Comparison of ENCODE assay signal across 10 mouse cellular contexts in the genomic region with DNA sequence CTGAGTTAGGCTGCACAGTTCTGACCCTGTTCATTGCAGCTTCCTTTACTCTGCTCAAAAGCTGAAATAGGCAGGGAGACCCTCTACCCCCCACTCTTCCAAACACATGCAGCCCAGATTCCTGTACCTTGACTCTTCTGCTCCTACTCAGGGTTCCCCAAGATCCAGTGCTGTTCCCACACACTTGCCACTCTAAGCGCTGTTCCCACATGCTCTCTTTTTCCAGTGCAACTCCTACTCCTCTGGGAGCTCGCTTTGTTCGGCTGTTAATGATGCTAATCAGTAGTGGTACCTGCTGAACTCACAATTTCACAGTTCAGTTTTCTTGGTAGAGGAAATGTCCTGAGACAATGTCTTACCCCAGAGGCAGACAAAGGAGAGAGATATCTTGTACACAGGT.
"Had no signal": no experiment of that assay in that cellular context is flagged by ENCODE, and none has a peak within 500 bp of the region (broad histone marks: within the 10 kb centered on the region; RNA-seq: fewer than 3 reads in every experiment).

No protein-coding gene starts in this region.

- DNase-seq: lung, adult 18-20 months; lung, embryonic 14.5 days; lung, postnatal 10 days; right cerebral cortex, postnatal 14 days; thymus, adult 18-20 months; thymus, postnatal 14 days; thymus, postnatal 36 days had no signal

- ATAC-seq: liver, embryonic 12.5 days; midbrain, embryonic 13.5 days; midbrain, embryonic 15.5 days had no signal
